ENCODE assay signal across 8 mouse cellular contexts in the genomic region with DNA sequence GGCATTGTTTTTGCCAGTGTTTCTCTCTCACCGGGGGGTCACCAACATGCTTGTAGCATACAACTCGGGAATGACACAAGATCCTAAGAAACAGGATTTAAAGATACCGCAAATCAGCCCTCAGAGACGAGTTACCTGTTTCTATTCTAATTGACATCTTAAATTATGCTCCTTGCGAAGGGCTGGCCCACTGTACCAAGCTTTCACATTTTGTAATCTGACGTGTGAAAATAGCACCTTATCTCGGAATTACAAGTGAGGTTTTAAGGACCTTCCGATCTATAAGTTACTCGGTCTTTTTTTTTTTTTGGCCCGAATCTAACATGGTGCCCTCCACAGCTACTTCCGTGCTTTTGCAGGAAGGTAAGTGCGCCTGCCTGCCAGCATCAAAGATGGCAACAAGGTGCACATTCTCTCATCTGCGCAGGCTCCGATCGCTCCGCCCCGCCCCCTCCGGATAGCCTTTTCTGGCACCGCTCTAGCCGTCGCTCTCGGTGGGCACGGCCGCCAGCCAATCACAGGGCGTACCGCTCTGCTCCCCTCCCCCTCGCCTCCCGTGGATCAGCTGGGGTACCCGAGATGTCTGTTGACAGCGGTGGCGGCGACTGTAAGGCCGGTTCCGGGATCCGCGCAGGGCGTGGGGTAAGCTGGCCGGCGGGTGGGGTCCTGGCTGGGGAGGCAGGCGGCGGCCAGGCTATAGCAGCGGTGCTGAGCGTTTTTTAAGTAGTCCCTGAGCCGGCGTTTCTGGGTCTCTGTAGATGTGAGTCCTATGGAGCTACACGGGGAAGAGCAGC. TPM values are rescaled to one million over a fixed set of nuclear protein-coding genes. Genes with fewer than 3 reads are reported as not detected.
DNase-seq lines count a peak whose midpoint lies in the region; ATAC-seq and TF ChIP-seq lines count a peak whose summit lies in the region.

Chfr (plus strand) TSS at position 550 of the 794 bp plus-strand sequence.

- peak within 1 kb of the TSS; percentile 71 for H3K27ac ChIP-seq in bone marrow, adult 2 months (ENCODE audit: control insufficient read depth, insufficient read depth, low read depth, low read length, poor library complexity)
- peak within 1 kb of the TSS; percentile 75 for H3K27ac ChIP-seq in embryonic facial prominence, embryonic 15.5 days (replicated peaks)
- no peak within 1 kb of the TSS for H3K27ac ChIP-seq in kidney, embryonic 14.5 days (ENCODE audit: low read depth, low read length)
- peak within 1 kb of the TSS; percentile 51 for H3K27ac ChIP-seq in limb, embryonic 15.5 days

- peak within 1 kb of the TSS; percentile 73 for H3K9ac ChIP-seq in embryonic facial prominence, embryonic 15.5 days
- peak within 1 kb of the TSS; percentile 73 for H3K9ac ChIP-seq in kidney, embryonic 14.5 days (ENCODE audit: low read depth, low read length)
- H3K9ac ChIP-seq in limb, embryonic 15.5 days: peak within 1 kb of the TSS; percentile 67

- peak within 1 kb of the TSS; percentile 73 for H3K4me2 ChIP-seq in embryonic facial prominence, embryonic 15.5 days (replicated peaks)
- H3K4me2 ChIP-seq in kidney, embryonic 14.5 days (replicated peaks; ENCODE audit: low read depth, low read length): peak within 1 kb of the TSS; percentile 69
- H3K4me2 ChIP-seq in limb, embryonic 15.5 days: peak within 1 kb of the TSS; percentile 74

- H3K27me3 ChIP-seq in embryonic facial prominence, embryonic 15.5 days: no peaks in the 10 kb centered on the region
- H3K27me3 ChIP-seq in kidney, embryonic 14.5 days (ENCODE audit: control insufficient read depth, insufficient read depth, low read length): no peaks in the 10 kb centered on the region
- H3K27me3 ChIP-seq in limb, embryonic 15.5 days: no peaks in the 10 kb centered on the region

- H3K4me1 ChIP-seq in bone marrow, adult 2 months (ENCODE audit: control insufficient read depth, insufficient read depth, low read length): no peaks in the 10 kb centered on the region; the same call in 1 of the 2 replicates
- no peaks in the 10 kb centered on the region for H3K4me1 ChIP-seq in embryonic facial prominence, embryonic 15.5 days
- H3K4me1 ChIP-seq in kidney, embryonic 14.5 days (ENCODE audit: control insufficient read depth, insufficient read depth, low read length): no peaks in the 10 kb centered on the region
- H3K4me1 ChIP-seq in limb, embryonic 15.5 days: peaks cover 7% of the 10 kb centered on the region; the same call in 1 of the 2 replicates

- TF ChIP-seq POLR2A in bone marrow, adult 2 months (IDR thresholded peaks at IDR 0.05; ENCODE audit: borderline replicate concordance, control insufficient read depth, low read depth, low read length): peak; percentile 96; the same call in 1 of the 2 replicates

- peaks cover 3% of the 10 kb centered on the region; the same call in 1 of the 2 replicates for H3K9me3 ChIP-seq in embryonic facial prominence, embryonic 15.5 days (replicated peaks)
- peaks cover 8% of the 10 kb centered on the region; the same call in 1 of the 2 replicates for H3K9me3 ChIP-seq in kidney, embryonic 14.5 days (ENCODE audit: control insufficient read depth, low read length)
- H3K9me3 ChIP-seq in limb, embryonic 15.5 days: no peaks in the 10 kb centered on the region

- no peak for TF ChIP-seq CTCF in bone marrow, adult 2 months (IDR thresholded peaks at IDR 0.05; ENCODE audit: control insufficient read depth, insufficient read depth, low read length)

- peak; percentile 99 for DNase-seq in 416B (ENCODE audit: low read depth)
- DNase-seq in heart, adult 9 months (ENCODE audit: low spot score in 2 of 2): peak; percentile 98 to 99
- DNase-seq in monocyte, adult 2 months (ENCODE audit: low read depth in 1 of 2, low spot score in 2 of 2): peak; percentile 97 to 98
- peak; percentile 99 to 100 for DNase-seq in spleen, postnatal 36 days (ENCODE audit: low spot score in 2 of 2)

- peak; percentile 100 for ATAC-seq in embryonic facial prominence, embryonic 15.5 days (ENCODE audit: insufficient number of reproducible peaks, low FRiP score, low TSS enrichment, low read depth)
- ATAC-seq in kidney, embryonic 14.5 days (ENCODE audit: low FRiP score, low TSS enrichment): peak; percentile 100
- peak; percentile 99 for ATAC-seq in limb, embryonic 15.5 days (ENCODE audit: insufficient number of reproducible peaks, low FRiP score, low TSS enrichment, low read depth)

- 2% methylated on average over 46 of the region's 46 CpGs for WGBS in bone marrow, adult 2 months
- 3% methylated on average over 45 of the region's 46 CpGs for WGBS in embryonic facial prominence, embryonic 15.5 days
- WGBS in kidney, embryonic 14.5 days: 5% methylated on average over 46 of the region's 46 CpGs
- WGBS in limb, embryonic 15.5 days: 4% methylated on average over 46 of the region's 46 CpGs

- H3K36me3 ChIP-seq in embryonic facial prominence, embryonic 15.5 days: peaks cover 19% of the 10 kb centered on the region
- H3K36me3 ChIP-seq in kidney, embryonic 14.5 days (ENCODE audit: control insufficient read depth, insufficient read depth, low read length): peaks cover 5% of the 10 kb centered on the region; the same call in 1 of the 2 replicates
- peaks cover 9% of the 10 kb centered on the region; the same call in 1 of the 2 replicates for H3K36me3 ChIP-seq in limb, embryonic 15.5 days

- peak within 1 kb of the TSS; percentile 88 for H3K4me3 ChIP-seq in bone marrow, adult 2 months (replicated peaks; ENCODE audit: control insufficient read depth, low read depth, low read length)
- H3K4me3 ChIP-seq in embryonic facial prominence, embryonic 15.5 days (replicated peaks): peak within 1 kb of the TSS; percentile 90
- H3K4me3 ChIP-seq in kidney, embryonic 14.5 days (ENCODE audit: low read length): peak within 1 kb of the TSS; percentile 75
- H3K4me3 ChIP-seq in limb, embryonic 15.5 days: peak within 1 kb of the TSS; percentile 84

RNA-seq across cellular contexts. Expression of gene Chfr, which starts in this region (rescaled TPM):
- 26.9 and 42.5 TPM in 2 replicates for polyA plus RNA-seq in bone marrow, adult 2 months (2011; ENCODE audit: insufficient read depth, insufficient read length, low replicate concordance, missing spikeins)
- polyA plus RNA-seq in embryonic facial prominence, embryonic 15.5 days (2015; fragmentation: Nextera tagmentation; extraction: Ambion mirVana): 39.9 and 40.7 TPM in 2 replicates
- 28.6 and 40.8 TPM in 2 replicates for polyA plus RNA-seq in kidney, embryonic 14.5 days (2014; fragmentation: Nextera tagmentation; extraction: Ambion mirVana)
- polyA plus RNA-seq in limb, embryonic 15.5 days (2015; fragmentation: Nextera tagmentation; extraction: Ambion mirVana): 33.7 and 35.0 TPM in 2 replicates
